Mouse (Mus musculus) gastrocnemius, postnatal 14 days (tissue): Measurements from ENCODE around the gene Sema5b. TPM values are rescaled to one million over a fixed set of nuclear protein-coding genes. Genes with fewer than 3 reads are reported as not detected.
A peak's percentile ranks its signal among the peaks of the same experiment; 100 is the strongest.

Experiments used
- DNase-seq: peaks from one replicate; pipeline ENCODE4 v3.0.0; 2021; ENCODE audit warnings: mixed read lengths
- intact Hi-C: fragments of 180-260 bp; cut with DNase I; formaldehyde crosslinking; loops from one replicate; pipeline ENCODE4 v1.15.1; 2025; ENCODE audit warnings: low total_unique reads
- long read RNA-seq, 2 experiments: library from polyadenylated mRNA; stranded (forward); transcript quantifications; one replicate each; pipeline ENCODE4 v2.0.0; 2021
- total RNA-seq, 2 experiments: library from RNA; stranded (reverse); gene quantifications; 2 replicates each; pipeline ENCODE4 v1.2.3; 2021

Sema5b gene
- 1 to 10 TPM; 1.1 to 2.1 TPM for total RNA-seq
- long read RNA-seq, experiment 1, full-length matches to known transcripts: 1 of 1 reads
- long read RNA-seq, experiment 1, partial matches to known transcripts: 0 of 1 reads
- long read RNA-seq, experiment 1, other reads (novel, unspliced or antisense): 0 of 1 reads
- long read RNA-seq, experiment 2: 0 reads

GRCm38 (mm10) chr16:35541117-35541641 lies at the start of gene Sema5b:
Sema5b (plus strand) TSS chr16:35541145.
- peak; percentile 34 for DNase-seq

GRCm38 (mm10) chr16:35500342-35500741 lies 40.6 kb upstream of the Sema5b start:
- no peak for DNase-seq
- intact Hi-C loops: no loop called here

More at GRCm38 (mm10) chr16:35541117-35541641, at the start of gene Sema5b:
- intact Hi-C loops: no loop called here

- no peak for DNase-seq
Observed at GRCm38 (mm10) chr16:35501106-35501760, 39.7 kb upstream of the Sema5b start.

GRCm38 (mm10) chr16:35502456-35502855 lies 38.5 kb upstream of the Sema5b start:
- DNase-seq: no peak
- intact Hi-C loops: no loop called here

More at GRCm38 (mm10) chr16:35501106-35501760, 39.7 kb upstream of the Sema5b start:
- intact Hi-C loops: no loop called here

- no peak for DNase-seq
- intact Hi-C loops: no loop called here
Observed at GRCm38 (mm10) chr16:35504266-35504665, 36.7 kb upstream of the Sema5b start.

- intact Hi-C loops: no loop called here
Observed at GRCm38 (mm10) chr16:35505786-35506185, 35.2 kb upstream of the Sema5b start.

GRCm38 (mm10) chr16:35508581-35508980 lies 32.4 kb upstream of the Sema5b start:
- intact Hi-C loops: no loop called here
- DNase-seq: no peak

More at GRCm38 (mm10) chr16:35505786-35506185, 35.2 kb upstream of the Sema5b start:
- no peak for DNase-seq

- DNase-seq: no peak
- intact Hi-C loops: no loop called here
Observed at GRCm38 (mm10) chr16:35509331-35510070, 31.4 kb upstream of the Sema5b start.

GRCm38 (mm10) chr16:35515977-35516612 lies 24.9 kb upstream of the Sema5b start:
- no peak for DNase-seq
- intact Hi-C loops: no loop called here

- peak; percentile 10 for DNase-seq
- intact Hi-C loops: no loop called here
Observed at GRCm38 (mm10) chr16:35517976-35518951, 22.7 kb upstream of the Sema5b start.

GRCm38 (mm10) chr16:35519245-35519644 lies 21.7 kb upstream of the Sema5b start:
- no peak for DNase-seq
- intact Hi-C loops: no loop called here

- intact Hi-C loops: no loop called here
- no peak for DNase-seq
Observed at GRCm38 (mm10) chr16:35524200-35524599, 16.7 kb upstream of the Sema5b start.

GRCm38 (mm10) chr16:35534630-35535029 lies 6.3 kb upstream of the Sema5b start:
- intact Hi-C loops: loop anchor here (5.0 kb wide), 1 partner anchor 93 kb away; no protein-coding TSS in a partner anchor
- DNase-seq: no peak

GRCm38 (mm10) chr16:35537651-35538050 lies 3.3 kb upstream of the Sema5b start:
- intact Hi-C loops: loop anchor here (5.0 kb wide), 1 partner anchor 90 kb away; no protein-coding TSS in a partner anchor
- DNase-seq: no peak

GRCm38 (mm10) chr16:35539041-35539440 lies 1.9 kb upstream of the Sema5b start:
- intact Hi-C loops: loop anchor here (5.0 kb wide), 1 partner anchor 88 kb away; no protein-coding TSS in a partner anchor
- DNase-seq: no peak

GRCm38 (mm10) chr16:35540333-35541116 lies 420 bp upstream of the Sema5b start:
- no peak for DNase-seq
- intact Hi-C loops: no loop called here

GRCm38 (mm10) chr16:35541661-35542420 lies 896 bp downstream of the Sema5b start:
- intact Hi-C loops: no loop called here
- no peak for DNase-seq
